Mouse (Mus musculus) CH12F3 (cell line): ENCODE measurements around the gene Gm6164.
"Not testable (repeated sequence)": the region's sequence is repeated elsewhere in the genome, so short reads cannot be mapped to it uniquely, and the experiment has no call there.

Source experiments
- in situ Hi-C: fragments of 300-500 bp; cut with MboI; formaldehyde crosslinking; loops from 2 replicates; pipeline ENCODE4 v1.14.3; 2020; ENCODE audit warnings: low sequenced_read_pairs

Gene Gm6164

DNA sequence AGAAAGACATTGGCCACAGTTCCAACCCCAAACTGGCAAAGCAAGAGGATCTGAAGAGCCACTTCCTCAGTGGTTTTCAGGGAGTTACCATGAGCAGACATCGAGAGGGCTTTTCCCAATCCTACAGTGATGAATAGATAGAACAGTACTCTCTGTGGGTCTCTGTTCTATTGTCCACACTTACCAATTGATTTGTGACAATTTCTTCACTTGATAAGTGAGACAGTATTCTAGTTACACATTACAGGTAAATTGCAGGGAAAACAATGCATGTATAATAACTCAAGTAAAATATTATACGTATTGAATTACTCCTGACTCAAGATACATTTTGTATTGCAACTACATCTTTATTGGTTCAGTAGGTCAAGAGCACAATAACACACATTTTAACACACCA is at the start of gene Gm6164:
Gene Gm6164 (minus strand): TSS at position 101 of the 400 bp plus-strand sequence.
- in situ Hi-C loops: not testable (repeated sequence)

DNA sequence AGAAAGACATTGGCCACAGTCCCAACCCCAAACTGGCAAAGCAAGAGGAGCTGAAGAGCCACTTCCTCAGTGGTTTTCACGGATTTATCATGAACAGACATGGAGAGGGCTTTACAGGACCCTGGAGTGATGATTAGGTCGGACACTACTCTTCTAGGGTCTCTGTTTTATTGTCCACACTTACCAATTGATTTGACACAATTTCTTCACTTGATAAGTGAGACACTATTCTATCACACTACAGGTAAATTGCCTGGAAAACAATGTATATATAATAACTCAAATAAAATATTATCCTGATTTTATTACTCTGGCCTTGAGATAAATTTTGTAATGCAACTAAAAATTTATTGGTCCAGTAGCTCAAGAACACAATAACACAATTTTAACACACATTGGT is 28.3 kb upstream of the Gm6164 start, which contains the start of gene Gm4498:
Gene Gm4498 (minus strand): TSS at position 101 of the 400 bp plus-strand sequence.
- in situ Hi-C loops: not testable (repeated sequence)

DNA sequence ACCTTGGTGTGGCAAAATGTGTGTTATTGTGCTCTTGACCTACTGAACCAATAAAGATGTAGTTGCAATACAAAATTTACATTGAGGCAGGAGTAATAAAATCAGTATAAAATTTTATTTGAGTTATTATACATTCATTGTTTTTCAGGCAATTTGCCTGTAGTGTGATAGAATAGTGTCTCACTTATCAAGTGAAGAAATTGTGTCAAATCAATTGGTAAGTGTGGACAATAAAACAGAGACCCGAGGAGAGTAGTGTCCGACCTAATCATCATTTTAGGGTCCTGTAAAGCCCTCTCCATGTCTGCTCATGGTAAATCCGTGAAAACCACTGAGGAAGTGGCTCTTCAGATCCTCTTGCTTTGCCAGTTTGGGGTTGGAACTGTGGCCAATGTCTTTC is 12.0 kb downstream of the Gm6164 start, which contains the start of gene Vmn1r95:
Gene Vmn1r95 (plus strand): TSS at position 301 of the 400 bp plus-strand sequence.
- in situ Hi-C loops: not testable (repeated sequence)

DNA sequence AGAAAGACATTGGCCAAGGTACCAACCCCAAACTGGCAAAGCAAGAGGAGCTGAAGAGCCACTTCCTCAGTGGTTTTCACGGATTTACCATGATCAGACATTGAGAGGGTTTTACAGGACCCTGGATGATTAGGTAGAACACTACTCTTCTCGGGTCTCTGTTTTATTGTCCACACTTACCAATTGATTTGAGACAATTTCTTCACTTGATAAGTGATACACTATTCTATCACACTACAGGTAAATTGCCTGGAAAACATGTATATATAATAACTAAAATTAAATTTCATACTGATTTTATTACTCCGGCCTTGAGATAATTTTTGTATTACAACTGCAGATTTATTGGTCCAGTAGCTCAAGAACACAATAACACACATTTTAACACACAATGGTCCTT is 37.1 kb downstream of the Gm6164 start, which contains the start of gene Vmn1r94:
Gene Vmn1r94 (minus strand): TSS at position 101 of the 400 bp plus-strand sequence.
- in situ Hi-C loops: not testable (repeated sequence)
